Mouse (Mus musculus): ENCODE results near the gene Polr3b. TPM values are rescaled to one million over a fixed set of nuclear protein-coding genes. Genes with fewer than 3 reads are reported as not detected.

Gene Polr3b
- polyA plus RNA-seq, 1 experiment = 3.2 TPM

DNA sequence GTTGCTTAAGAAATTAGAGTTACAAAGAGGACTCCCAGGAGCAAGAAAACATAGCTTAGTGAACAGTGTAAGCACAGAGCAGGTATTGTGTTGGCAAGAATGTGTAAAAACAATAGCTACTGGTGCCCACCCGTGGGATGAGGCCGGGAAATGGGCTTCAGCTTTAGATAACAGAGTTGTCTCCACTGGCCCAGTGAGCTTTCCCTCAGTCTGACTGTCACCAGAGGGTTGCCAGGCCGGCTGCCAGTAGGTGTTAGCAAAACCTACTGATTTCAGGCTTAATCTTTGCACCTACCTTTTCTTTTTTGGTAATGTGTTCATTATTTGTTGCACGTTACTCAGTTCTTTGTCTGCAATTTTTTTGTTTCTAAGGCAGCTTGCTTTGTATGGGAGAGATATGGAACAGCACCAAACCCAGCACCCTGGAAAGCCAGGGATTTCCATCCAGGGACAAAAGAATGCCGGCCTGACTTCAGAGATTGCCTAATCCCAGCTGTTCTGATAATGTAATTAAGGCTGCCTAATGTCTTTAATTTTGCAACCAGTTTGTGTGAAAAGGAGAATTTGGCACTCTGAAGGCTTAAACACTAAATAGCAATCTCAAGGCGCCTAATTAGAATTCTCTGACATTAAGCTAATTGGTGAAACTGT is 35.5 kb downstream of the Polr3b start:
- no peak for TF ChIP-seq GATA1 (IDR thresholded peaks at IDR 0.05; ENCODE audit: borderline replicate concordance, low read length)
- TF ChIP-seq FLI1 (IDR thresholded peaks at IDR 0.05; ENCODE audit: low read length) = no peak

DNA sequence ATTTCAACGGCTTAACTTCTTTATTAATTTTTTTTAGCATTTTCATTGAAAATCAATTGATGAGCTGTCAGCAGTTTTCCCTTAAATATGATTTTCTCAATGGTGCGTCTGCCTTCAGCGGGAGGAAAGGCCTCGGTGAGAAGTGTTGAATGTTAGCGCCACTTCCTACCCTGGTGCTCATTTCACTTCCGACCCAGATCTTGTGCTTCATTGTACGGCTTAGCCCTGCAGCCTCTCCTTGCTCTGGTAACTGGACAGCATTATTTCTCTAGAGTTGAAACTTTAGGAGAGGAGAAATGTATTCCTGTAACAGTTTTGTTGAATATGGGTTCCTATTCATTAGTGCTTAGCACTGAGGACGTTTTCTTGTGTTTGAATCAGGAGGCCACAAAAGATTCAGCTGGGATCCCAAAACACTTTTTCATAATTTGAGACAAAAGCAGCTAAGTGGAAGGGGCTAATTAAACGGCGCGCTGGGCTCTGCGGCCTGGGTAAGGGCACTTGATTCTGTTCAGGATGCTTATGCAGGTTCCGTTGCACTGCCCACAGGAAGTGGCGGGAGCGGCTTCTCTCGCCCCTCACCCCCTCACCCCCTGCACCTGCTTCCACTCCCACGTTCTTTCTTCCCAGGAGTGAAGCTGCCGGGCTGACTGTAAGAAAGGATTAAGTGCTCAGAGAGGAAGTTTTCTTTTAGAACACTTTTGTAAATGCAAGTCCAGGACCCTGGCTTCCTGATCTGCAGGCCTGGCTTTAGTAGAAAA is 36.2 kb downstream of the Polr3b start:
- H3K27me3 ChIP-seq (replicated peaks) = no peaks in the 10 kb centered on the region
- H3K4me3 ChIP-seq (replicated peaks) = peak overlapping the region; percentile 46
- peaks cover 55% of the 10 kb centered on the region for H3K36me3 ChIP-seq (replicated peaks; ENCODE audit: low read length)
- no peak for TF ChIP-seq GATA1 (IDR thresholded peaks at IDR 0.05; ENCODE audit: borderline replicate concordance, low read length)
- TF ChIP-seq FLI1 (IDR thresholded peaks at IDR 0.05; ENCODE audit: low read length) = no peak
- H3K9me3 ChIP-seq = 0 out of 2 replicates have a peak, but pooled peaks cover 5% of the 10 kb centered on the region
- H3K4me1 ChIP-seq = peaks cover 27% of the 10 kb centered on the region

More for the DNA sequence above, 35.5 kb downstream of the Polr3b start:
- Histone ChIP-seq H3K4me3 (replicated peaks) (no peak overlapping the region), H3K27me3 (replicated peaks) (no peaks in the 10 kb centered on the region), H3K4me1 (peaks cover 34% of the 10 kb centered on the region), H3K36me3 (replicated peaks; ENCODE audit: low read length) (peaks cover 61% of the 10 kb centered on the region), H3K9me3 (0 out of 2 replicates have a peak, but pooled peaks cover 5% of the 10 kb centered on the region)

DNA sequence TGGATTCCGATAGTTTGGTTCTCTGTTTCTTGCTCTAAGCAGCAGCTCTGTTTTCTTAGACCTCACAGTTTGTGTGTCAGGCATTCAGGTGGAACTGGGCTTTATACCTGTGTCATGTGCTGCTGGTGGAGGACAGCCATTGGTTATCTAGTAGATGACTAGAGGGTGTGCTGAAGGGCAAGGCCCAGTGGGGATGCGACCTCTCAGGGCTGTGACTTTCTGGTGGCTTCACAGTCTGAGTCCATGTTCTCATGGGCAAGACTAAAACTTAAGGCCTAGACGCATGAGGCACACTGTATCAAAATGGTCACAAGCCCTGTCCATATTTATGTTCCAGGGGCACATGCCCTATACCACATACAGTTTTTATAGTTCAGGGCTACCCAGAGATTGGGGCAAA is 37.2 kb downstream of the Polr3b start:
- Histone ChIP-seq H3K27me3 (replicated peaks) (no peaks in the 10 kb centered on the region), H3K36me3 (replicated peaks; ENCODE audit: low read length) (peaks cover 57% of the 10 kb centered on the region), H3K4me3 (replicated peaks) (no peak overlapping the region), H3K9me3 (0 out of 2 replicates have a peak, but pooled peaks cover 5% of the 10 kb centered on the region), H3K4me1 (peaks cover 27% of the 10 kb centered on the region)
- no peak for TF ChIP-seq FLI1 (IDR thresholded peaks at IDR 0.05; ENCODE audit: low read length)
- TF ChIP-seq GATA1 (IDR thresholded peaks at IDR 0.05; ENCODE audit: borderline replicate concordance, low read length) = no peak

DNA sequence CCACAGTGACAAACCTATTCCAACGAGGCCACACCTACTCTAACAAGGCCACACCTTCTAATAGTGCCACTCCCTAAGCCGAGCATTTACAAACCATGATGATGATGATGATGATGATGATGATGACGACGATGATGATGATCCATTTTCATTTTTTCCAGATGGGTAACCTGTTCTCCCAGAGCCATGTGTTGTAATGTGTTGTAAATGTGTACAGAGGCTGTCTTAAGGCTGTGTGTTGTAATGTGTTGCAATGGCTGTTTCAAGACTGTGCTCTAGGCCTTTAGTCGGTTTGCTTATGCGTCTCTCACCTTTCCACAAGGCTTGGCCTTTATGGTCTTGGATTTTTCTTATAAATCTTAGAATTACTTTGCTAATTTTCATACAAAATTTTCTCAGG is 40.0 kb downstream of the Polr3b start:
- peaks cover 56% of the 10 kb centered on the region for H3K36me3 ChIP-seq (replicated peaks; ENCODE audit: low read length)
- H3K4me3 ChIP-seq (replicated peaks) = no peak overlapping the region
- no peaks in the 10 kb centered on the region for H3K27me3 ChIP-seq (replicated peaks)
- TF ChIP-seq GATA1 (IDR thresholded peaks at IDR 0.05; ENCODE audit: borderline replicate concordance, low read length) = no peak
- no peak for TF ChIP-seq FLI1 (IDR thresholded peaks at IDR 0.05; ENCODE audit: low read length)
- H3K9me3 ChIP-seq = 0 out of 2 replicates have a peak, but pooled peaks cover 5% of the 10 kb centered on the region
- peaks cover 26% of the 10 kb centered on the region for H3K4me1 ChIP-seq

DNA sequence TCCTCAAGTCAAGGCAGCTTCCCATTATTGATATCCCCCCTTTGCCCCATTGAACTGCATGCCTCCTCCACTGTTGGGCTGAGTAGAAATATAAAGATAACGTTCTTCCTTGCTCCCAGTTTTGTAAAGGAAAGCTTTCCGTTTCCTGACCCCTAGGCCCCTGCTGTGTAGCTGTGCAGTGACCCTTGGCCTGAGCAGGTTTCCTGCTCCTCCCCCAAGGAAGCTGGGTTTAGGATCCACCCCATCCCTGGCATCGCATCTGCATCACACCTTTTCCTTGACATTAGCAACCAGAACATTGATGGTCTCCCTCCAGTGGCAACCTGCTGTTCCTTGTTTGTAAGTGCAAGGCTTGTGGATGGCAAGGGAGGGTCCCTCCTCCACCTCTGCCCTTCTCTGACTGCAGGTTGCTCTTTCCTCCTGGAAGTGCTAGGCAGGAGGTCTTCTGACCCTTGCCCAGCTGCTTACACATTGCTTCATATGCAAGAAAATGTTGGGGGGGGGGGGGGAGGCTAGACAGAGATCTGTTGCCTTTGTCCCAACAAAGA is 43.7 kb downstream of the Polr3b start:
- TF ChIP-seq FLI1 (IDR thresholded peaks at IDR 0.05; ENCODE audit: low read length) (no peak), GATA1 (IDR thresholded peaks at IDR 0.05; ENCODE audit: borderline replicate concordance, low read length) (no peak)
- Histone ChIP-seq H3K27me3 (replicated peaks) (no peaks in the 10 kb centered on the region), H3K4me1 (peaks cover 6% of the 10 kb centered on the region), H3K36me3 (replicated peaks; ENCODE audit: low read length) (peaks cover 50% of the 10 kb centered on the region), H3K9me3 (0 out of 2 replicates have a peak, but pooled peaks cover 5% of the 10 kb centered on the region), H3K4me3 (replicated peaks) (no peak overlapping the region)

DNA sequence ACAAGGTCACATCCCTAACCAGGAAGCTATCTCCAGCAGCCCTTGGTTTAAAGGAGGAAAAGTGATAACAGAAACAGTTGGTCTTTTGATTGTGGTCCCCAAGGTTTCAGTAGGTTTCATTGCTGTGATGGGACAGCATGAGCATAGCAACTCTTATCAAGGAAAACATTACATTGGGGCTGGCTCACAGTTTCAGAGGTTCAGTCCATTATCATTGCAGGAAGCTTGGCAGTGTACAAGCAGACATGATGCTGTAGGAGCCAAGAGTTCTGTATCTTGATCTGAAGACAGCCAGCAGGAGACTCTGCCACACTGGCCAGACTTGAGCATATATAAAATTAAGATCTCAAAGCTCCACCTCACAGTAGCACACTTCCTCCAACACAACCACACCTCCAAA is 53.6 kb downstream of the Polr3b start:
- Histone ChIP-seq H3K36me3 (replicated peaks; ENCODE audit: low read length) (peaks cover 83% of the 10 kb centered on the region), H3K4me3 (replicated peaks) (no peak overlapping the region), H3K27me3 (replicated peaks) (no peaks in the 10 kb centered on the region), H3K9me3 (peaks cover 5% of the 10 kb centered on the region; the same call in 1 of the 2 replicates), H3K4me1 (0 out of 2 replicates have a peak, but pooled peaks cover 4% of the 10 kb centered on the region)
- TF ChIP-seq GATA1 (IDR thresholded peaks at IDR 0.05; ENCODE audit: borderline replicate concordance, low read length) (no peak), FLI1 (IDR thresholded peaks at IDR 0.05; ENCODE audit: low read length) (no peak)

DNA sequence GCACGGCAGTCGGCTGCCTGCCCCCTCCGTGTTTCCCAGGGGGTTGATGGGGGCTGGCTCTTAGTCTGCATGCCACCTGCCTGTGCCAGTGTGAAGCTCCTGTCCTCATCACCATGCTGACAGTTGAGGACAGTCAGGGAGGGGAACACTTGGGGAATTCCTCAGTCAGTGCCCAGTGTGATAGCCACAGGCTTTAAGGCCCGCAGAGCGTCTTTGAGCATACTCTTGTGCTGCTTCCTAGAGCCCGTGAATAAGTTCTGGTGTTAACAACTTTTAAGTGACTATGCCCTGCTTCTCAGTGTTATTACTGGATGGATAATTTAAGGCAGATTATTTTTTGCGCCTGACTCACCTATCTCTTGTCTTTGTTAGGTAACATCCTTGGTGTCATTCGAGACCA is 54.4 kb downstream of the Polr3b start:
- TF ChIP-seq FLI1 (IDR thresholded peaks at IDR 0.05; ENCODE audit: low read length) (no peak), GATA1 (IDR thresholded peaks at IDR 0.05; ENCODE audit: borderline replicate concordance, low read length) (no peak)
- peaks cover 83% of the 10 kb centered on the region for H3K36me3 ChIP-seq (replicated peaks; ENCODE audit: low read length)
- H3K4me3 ChIP-seq (replicated peaks) = no peak overlapping the region
- H3K27me3 ChIP-seq (replicated peaks) = no peaks in the 10 kb centered on the region
- 0 out of 2 replicates have a peak, but pooled peaks cover 4% of the 10 kb centered on the region for H3K4me1 ChIP-seq
- H3K9me3 ChIP-seq = peaks cover 5% of the 10 kb centered on the region; the same call in 1 of the 2 replicates

DNA sequence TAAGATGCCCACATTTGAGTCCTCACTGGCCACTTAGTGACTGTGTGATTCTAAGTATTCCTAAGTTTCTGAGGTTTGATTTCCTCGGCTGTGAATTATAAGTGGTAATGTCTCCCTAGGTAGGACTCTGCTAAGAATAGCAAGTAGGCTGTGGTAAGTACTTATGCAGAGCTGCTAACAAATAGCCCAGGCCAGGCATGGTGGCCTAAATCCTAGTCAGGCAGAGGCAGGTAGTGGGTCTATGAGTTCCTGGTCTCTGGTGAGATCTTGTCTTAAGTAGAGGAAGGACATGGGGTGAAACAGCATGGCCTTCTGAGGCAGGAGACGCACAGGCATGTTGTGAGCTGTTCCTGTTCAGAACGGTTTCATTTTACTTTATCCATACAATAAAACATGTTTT is 55.8 kb downstream of the Polr3b start:
- Histone ChIP-seq H3K36me3 (replicated peaks; ENCODE audit: low read length) (peaks cover 84% of the 10 kb centered on the region), H3K27me3 (replicated peaks) (no peaks in the 10 kb centered on the region), H3K4me3 (replicated peaks) (no peak overlapping the region), H3K4me1 (0 out of 2 replicates have a peak, but pooled peaks cover 4% of the 10 kb centered on the region), H3K9me3 (peaks cover 5% of the 10 kb centered on the region; the same call in 1 of the 2 replicates)
- TF ChIP-seq FLI1 (IDR thresholded peaks at IDR 0.05; ENCODE audit: low read length) = no peak
- TF ChIP-seq GATA1 (IDR thresholded peaks at IDR 0.05; ENCODE audit: borderline replicate concordance, low read length) = no peak

DNA sequence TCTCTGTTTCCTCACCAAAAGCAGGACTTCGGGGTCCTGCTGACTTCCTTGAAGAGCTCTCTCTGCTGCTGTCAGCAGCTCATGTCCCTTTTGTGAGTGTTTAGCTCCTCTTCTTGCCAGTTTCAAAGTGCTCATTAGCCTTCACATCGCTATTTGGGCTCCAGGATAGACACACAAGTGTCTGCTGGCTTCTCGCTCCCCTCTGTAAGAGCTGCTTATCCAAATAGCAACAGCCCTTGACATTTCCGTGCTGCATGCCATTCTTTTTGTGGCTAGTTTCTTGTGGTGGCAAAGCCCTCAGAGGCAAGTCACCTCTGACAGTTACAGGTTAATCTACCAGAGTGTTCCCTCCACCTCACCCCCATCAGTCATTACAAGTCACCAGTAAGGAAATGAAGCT is 56.3 kb downstream of the Polr3b start:
- no peak for TF ChIP-seq FLI1 (IDR thresholded peaks at IDR 0.05; ENCODE audit: low read length)
- TF ChIP-seq GATA1 (IDR thresholded peaks at IDR 0.05; ENCODE audit: borderline replicate concordance, low read length) = no peak
- Histone ChIP-seq H3K4me1 (0 out of 2 replicates have a peak, but pooled peaks cover 4% of the 10 kb centered on the region), H3K4me3 (replicated peaks) (no peak overlapping the region), H3K9me3 (peaks cover 5% of the 10 kb centered on the region; the same call in 1 of the 2 replicates), H3K36me3 (replicated peaks; ENCODE audit: low read length) (peaks cover 78% of the 10 kb centered on the region), H3K27me3 (replicated peaks) (no peaks in the 10 kb centered on the region)

Data from megakaryocyte, embryonic 14.5 days (primary cell).